Mouse (Mus musculus): ENCODE measurements around the gene F13a1. TPM values are rescaled to one million over a fixed set of nuclear protein-coding genes. Genes with fewer than 3 reads are reported as not detected.
A peak's percentile ranks its signal among the peaks of the same experiment; 100 is the strongest.

The F13a1 gene
- total RNA-seq (2017), result 13.5 to 19.0 TPM (median 13.8 TPM) in 3 replicates

DNA sequence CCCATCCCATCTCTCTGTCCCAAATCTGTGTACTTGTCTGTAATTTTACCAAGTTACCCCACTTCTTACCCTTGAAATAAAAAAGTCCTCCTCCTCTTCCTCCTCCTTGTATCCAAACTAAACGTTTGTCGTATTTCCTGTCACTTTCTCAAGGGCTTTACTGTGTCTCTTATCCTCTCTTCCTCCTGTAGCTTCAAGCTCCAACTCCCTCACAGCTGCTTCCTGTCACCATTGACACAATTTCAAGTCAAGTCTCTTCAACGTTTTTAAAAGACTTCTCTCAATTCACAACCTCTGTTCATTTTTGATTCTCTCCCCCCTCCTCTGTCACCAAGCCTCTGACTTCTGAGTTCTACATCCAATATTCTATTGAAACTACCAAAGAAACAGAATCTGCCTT is at the start of gene F13a1:
F13a1 (minus strand) TSS at position 119 of the 400 bp plus-strand sequence.
- no peak for ATAC-seq (replicated peaks; ENCODE audit: insufficient number of reproducible peaks, low FRiP score, low TSS enrichment, poor library complexity, severe bottlenecking)

DNA sequence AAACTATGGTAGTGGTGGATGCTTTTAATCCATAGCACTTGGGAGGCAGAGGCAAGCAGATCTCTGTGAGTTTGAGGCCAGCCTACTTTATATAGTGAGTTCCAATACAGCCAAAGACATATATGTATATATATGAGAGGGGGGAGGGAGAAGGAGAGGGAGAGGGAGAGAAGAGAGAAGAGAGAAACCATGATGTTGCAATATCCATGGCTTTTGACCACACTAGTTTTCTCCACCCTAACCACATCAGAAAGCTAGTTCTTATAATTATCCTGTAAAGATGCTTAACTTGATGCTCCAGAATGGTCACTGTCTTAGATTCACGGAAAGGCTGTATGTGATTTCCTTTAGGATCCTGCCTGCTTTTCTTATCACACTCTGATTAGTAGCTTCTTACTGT is 41.6 kb upstream of the F13a1 start:
- ATAC-seq (replicated peaks; ENCODE audit: insufficient number of reproducible peaks, low FRiP score, low TSS enrichment, poor library complexity, severe bottlenecking), result no peak

DNA sequence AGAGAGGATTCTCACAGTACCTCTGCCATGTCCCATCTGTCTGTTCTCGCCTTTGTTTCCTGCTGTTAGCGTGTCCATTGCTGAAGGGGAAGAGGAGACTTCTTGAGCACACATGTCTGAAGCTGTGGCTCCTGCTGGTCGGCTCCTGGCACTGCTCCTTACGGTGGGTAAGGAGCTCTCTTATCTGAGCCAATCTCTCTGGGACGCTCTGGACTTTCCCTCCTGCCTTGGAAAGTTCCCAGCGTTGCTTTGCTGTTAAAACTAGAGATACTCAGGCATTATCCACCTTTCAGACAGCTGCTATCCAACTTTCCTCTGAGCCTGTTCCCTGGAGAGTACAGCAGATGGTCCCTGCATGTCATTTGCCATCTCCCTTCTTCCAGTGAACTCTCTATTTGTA is 39.1 kb upstream of the F13a1 start:
- ATAC-seq (replicated peaks; ENCODE audit: insufficient number of reproducible peaks, low FRiP score, low TSS enrichment, poor library complexity, severe bottlenecking), result no peak

GRCm38 (mm10) chr13:37081506-37082241 is 31.6 kb upstream of the F13a1 start:
- no peak for ATAC-seq (replicated peaks; ENCODE audit: insufficient number of reproducible peaks, low FRiP score, low TSS enrichment, poor library complexity, severe bottlenecking)

DNA sequence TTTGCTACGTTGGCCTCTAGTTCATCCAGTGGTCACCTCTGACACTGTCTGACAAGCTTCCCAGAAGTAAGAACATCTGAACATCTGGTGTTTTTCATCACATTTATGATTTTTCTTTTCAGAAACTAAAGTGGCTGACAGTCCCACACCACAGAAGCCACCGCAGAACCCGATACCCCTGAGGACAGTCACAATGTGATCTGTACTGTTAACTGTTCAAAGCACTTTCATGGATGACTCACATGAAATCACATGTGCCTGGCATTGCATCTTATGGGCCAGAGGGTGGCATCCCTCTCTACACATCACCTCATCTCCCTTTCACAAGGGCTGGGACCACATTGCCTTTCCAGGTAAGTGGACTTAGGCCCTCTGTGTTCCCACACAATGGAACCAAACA is 21.3 kb upstream of the F13a1 start:
- ATAC-seq (replicated peaks; ENCODE audit: insufficient number of reproducible peaks, low FRiP score, low TSS enrichment, poor library complexity, severe bottlenecking), result no peak

DNA sequence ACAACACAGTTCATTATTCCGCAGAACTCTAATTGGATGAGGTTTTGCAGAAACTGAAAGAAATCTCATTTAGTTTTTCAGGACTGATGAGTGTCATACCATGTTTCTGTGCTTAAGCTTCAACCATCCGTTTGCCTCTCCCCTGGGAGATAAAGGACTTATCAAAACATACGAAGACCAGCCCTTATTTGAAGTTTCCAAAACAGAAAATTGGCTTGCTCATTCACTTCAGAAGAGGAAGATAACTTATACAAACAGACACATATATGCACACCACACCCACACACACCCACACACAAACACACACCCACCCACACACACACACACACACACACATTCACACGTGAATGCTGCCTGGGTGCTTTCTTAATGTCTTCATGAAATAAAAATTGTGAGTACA is 20.8 kb upstream of the F13a1 start:
- ATAC-seq (replicated peaks; ENCODE audit: insufficient number of reproducible peaks, low FRiP score, low TSS enrichment, poor library complexity, severe bottlenecking), result no peak

GRCm38 (mm10) chr13:37060810-37061209 is 10.8 kb upstream of the F13a1 start:
- no peak for ATAC-seq (replicated peaks; ENCODE audit: insufficient number of reproducible peaks, low FRiP score, low TSS enrichment, poor library complexity, severe bottlenecking)

DNA sequence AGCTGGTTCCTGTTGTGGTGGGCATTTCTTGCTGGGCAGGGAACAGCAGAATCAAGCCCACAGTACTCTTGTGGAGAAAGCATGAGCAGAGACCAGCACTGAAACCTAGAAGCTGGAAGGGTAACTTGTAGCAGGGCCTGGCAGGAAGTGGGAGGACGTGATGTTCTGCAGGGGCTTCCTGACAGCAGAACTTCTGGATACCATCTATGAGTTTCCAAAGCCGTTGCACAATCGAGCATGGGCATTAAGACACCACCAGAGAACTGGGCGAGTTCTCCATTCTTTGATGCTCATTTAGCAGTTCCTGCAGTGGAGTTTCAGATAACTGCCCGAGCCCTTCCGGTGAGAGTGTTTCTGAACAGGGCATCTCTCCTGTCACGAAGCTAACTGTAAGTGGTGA is 6.6 kb upstream of the F13a1 start:
- peak; percentile 89 for ATAC-seq (replicated peaks; ENCODE audit: insufficient number of reproducible peaks, low FRiP score, low TSS enrichment, poor library complexity, severe bottlenecking)

DNA sequence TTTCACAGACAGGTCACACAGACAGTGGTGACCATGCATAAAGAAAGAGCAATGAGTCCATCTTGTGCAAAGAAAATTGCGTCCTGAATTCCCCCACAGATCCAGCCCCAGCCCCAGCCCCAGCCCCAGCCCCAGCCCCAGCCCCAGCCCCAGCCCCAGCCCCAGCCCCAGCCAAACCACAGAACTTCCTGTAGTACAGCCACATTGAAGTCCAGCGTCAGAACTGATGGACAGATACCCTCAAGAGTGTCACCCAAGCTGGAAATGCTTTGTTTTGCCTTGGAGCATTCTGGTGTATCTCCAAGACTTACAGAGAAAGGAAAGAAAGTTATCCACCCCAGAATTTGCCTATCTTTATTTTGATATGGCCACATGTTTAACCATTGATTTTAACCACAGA is 413 bp downstream of the F13a1 start:
- ATAC-seq (replicated peaks; ENCODE audit: insufficient number of reproducible peaks, low FRiP score, low TSS enrichment, poor library complexity, severe bottlenecking), result no peak

GRCm38 (mm10) chr13:37049018-37049417 is 1.0 kb downstream of the F13a1 start:
- ATAC-seq (replicated peaks; ENCODE audit: insufficient number of reproducible peaks, low FRiP score, low TSS enrichment, poor library complexity, severe bottlenecking), result no peak

DNA sequence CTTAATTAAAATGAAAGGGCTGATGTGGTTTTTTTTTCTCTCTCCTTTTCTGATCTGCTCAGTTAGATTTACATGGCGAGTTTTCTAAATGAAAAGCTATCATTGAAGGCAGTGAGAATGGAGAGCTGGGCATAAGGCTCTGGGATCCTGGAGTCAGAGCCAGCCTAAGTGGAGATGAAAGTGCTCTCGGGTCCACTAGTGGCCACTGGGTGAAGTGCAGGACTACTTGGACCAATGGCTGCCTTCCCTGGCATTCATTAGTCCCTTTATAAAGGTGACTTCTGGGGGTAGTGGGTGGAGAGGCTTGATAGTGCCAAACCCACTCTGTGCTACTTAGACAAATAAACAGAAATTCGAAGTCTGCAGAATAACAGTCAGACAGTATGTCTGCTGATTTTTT is 5.0 kb downstream of the F13a1 start:
- ATAC-seq (replicated peaks; ENCODE audit: insufficient number of reproducible peaks, low FRiP score, low TSS enrichment, poor library complexity, severe bottlenecking), result peak; percentile 61; the same call in 1 of the 2 replicates

GRCm38 (mm10) chr13:37034745-37035144 is 15.3 kb downstream of the F13a1 start:
- ATAC-seq (replicated peaks; ENCODE audit: insufficient number of reproducible peaks, low FRiP score, low TSS enrichment, poor library complexity, severe bottlenecking), result no peak

GRCm38 (mm10) chr13:37025996-37026579 is 24.0 kb downstream of the F13a1 start:
- no peak for ATAC-seq (replicated peaks; ENCODE audit: insufficient number of reproducible peaks, low FRiP score, low TSS enrichment, poor library complexity, severe bottlenecking)

DNA sequence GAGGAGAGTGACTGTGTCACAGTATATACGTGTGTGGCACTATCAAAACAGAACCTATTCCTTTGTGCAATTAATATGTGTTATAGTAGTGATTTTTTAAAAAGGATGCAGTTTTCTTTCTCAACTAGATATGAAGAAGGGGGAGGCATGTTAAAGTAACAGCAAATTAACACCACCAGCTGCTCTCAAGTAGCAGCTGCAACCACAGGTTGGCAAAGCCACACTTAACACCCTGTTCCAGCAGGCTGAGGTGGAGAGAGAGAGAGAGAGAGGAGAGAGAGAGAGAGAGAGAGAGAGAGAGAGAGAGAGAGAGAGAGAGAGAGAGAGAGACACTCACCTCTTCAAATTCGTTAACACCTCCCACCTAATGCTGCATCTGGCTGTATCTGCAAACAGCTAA is 28.5 kb downstream of the F13a1 start:
- no peak for ATAC-seq (replicated peaks; ENCODE audit: insufficient number of reproducible peaks, low FRiP score, low TSS enrichment, poor library complexity, severe bottlenecking)

DNA sequence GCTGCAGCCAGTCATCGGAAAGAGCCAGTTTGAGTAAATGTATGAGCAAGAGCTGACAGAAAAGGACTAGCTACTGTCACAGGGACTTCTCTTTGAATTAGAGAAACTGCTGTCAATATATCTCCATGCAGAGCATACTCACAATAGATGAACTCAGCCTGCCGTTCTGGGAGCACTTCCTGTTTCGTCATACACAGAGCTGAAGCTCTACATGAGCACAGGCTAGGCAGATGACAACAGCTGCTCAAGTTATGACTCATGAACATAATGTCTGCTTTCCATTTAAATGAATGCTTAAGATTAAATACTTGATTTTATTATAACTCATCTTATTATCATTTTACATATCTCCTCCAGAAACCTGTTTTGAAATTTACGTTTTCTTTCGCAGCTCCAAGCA is 39.3 kb downstream of the F13a1 start:
- peak; percentile 86 for ATAC-seq (replicated peaks; ENCODE audit: insufficient number of reproducible peaks, low FRiP score, low TSS enrichment, poor library complexity, severe bottlenecking)

DNA sequence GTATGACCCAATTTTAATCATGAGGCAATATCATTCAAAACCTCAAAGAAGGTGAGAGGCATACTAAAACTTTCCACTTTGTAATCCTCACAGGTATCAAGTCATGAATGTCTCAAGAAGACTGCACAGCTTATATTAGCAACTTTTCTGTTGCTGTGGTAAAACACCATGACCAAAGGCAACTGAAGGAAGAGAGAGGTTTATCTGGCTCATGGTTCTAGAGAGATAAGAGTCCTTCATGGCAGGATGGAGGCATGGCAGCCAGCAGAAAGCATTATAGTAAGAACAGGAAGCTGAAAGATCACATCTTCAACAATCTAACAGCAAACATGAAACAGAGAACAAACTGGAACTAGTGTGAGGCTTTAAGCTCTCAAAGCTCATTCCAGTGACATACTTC is 43.8 kb downstream of the F13a1 start:
- ATAC-seq (replicated peaks; ENCODE audit: insufficient number of reproducible peaks, low FRiP score, low TSS enrichment, poor library complexity, severe bottlenecking), result no peak

- no peak for ATAC-seq (replicated peaks; ENCODE audit: insufficient number of reproducible peaks, low FRiP score, low TSS enrichment, poor library complexity, severe bottlenecking)
Observed at GRCm38 (mm10) chr13:36999210-36999705, 50.8 kb downstream of the F13a1 start.

DNA sequence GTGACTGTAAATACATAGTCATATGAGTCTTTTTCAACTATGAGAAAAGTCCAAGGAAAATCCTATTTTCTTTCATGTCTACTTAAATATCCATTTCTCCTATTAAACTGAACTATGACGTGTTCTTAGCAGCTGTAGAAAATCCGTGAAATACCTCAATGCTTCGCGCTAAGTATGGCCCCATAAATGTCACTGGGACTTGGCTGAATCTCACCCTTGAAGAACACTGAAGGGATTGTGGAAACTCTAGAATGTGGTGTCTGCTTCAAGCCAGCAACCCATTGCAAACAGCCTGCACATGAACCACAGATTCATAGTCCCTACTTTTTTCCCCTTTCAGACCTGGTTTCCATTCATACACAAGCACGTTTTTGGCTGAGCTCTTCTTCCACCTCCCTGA is 56.5 kb downstream of the F13a1 start:
- no peak for ATAC-seq (replicated peaks; ENCODE audit: insufficient number of reproducible peaks, low FRiP score, low TSS enrichment, poor library complexity, severe bottlenecking)

DNA sequence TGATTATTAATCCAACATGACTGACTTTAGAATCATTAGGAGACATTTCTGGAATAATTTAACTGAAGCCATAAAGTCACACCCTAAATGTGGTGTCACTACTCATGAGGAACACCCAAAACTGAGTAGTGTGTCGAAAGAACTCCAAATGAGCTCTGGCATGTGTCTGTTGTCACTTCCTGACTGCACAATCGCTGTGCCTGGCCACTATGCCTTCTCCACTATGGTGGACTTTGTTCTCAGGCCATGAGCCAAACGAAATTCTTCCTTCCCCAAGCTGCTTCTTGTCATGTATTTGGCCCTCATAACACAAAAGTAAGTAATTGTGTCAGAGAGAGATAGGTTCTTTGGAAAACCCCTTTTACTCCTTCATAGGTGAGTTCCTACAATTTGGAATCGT is 61.7 kb downstream of the F13a1 start:
- peak; percentile 83 for ATAC-seq (replicated peaks; ENCODE audit: insufficient number of reproducible peaks, low FRiP score, low TSS enrichment, poor library complexity, severe bottlenecking)

DNA sequence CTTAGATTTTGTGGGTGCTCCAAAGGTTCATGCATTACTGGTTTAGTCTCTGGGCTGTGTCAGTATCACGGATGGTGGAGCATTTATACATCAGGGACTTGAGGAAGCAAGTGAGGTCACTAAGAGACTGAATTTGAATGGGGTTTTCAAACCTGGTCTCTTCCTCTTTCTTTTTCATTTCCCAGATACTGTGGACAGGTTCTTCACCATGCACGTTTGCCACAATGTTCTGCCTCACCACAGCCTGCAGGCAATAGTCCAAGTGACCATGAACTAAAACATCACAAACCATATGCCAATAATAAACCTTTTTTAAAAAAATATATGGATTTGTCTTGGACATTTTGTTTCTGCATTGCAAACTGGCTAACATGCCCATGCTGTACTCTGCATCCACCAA is 77.0 kb downstream of the F13a1 start:
- no peak for ATAC-seq (replicated peaks; ENCODE audit: insufficient number of reproducible peaks, low FRiP score, low TSS enrichment, poor library complexity, severe bottlenecking)

All from monocyte, adult 5-6 weeks (primary cell).